Mouse (Mus musculus): ENCODE data around the gene Adck1. TPM values are rescaled to one million over a fixed set of nuclear protein-coding genes. Genes with fewer than 3 reads are reported as not detected.

Gene Adck1
- polyA plus RNA-seq, 1 experiment from 2014 or later, result 31.0 TPM

GRCm38 (mm10) chr12:88432277-88432676 lies 71.9 kb downstream of the Adck1 start:
- ATAC-seq (ENCODE audit: low FRiP score), result no peak
- Histone ChIP-seq H3K9me3 (no peaks in the 10 kb centered on the region), H3K27ac (no peak overlapping the region), H3K27me3 (no peaks in the 10 kb centered on the region), H3K4me2 (no peak overlapping the region), H3K36me3 (peaks cover 13% of the 10 kb centered on the region), H3K4me3 (no peak overlapping the region), H3K9ac (no peak overlapping the region), H3K4me1 (replicated peaks) (peaks cover 21% of the 10 kb centered on the region)
- 75% methylated on average over 4 of the region's 4 CpGs for WGBS

- Histone ChIP-seq H3K4me2 (no peak overlapping the region), H3K4me3 (no peak overlapping the region), H3K36me3 (peaks cover 13% of the 10 kb centered on the region), H3K4me1 (replicated peaks) (peaks cover 16% of the 10 kb centered on the region), H3K9me3 (no peaks in the 10 kb centered on the region), H3K27me3 (no peaks in the 10 kb centered on the region), H3K9ac (no peak overlapping the region), H3K27ac (no peak overlapping the region)
- 98% methylated on average over 7 of the region's 7 CpGs for whole genome bisulfite sequencing
- no peak for ATAC-seq (ENCODE audit: low FRiP score)
Measured at GRCm38 (mm10) chr12:88433171-88433570, 72.8 kb downstream of the Adck1 start.

- Histone ChIP-seq H3K36me3 (no peaks in the 10 kb centered on the region; the same call in 1 of the 2 replicates), H3K4me3 (no peak overlapping the region), H3K27ac (no peak overlapping the region), H3K4me2 (no peak overlapping the region), H3K27me3 (no peaks in the 10 kb centered on the region), H3K4me1 (replicated peaks) (peaks cover 19% of the 10 kb centered on the region), H3K9me3 (no peaks in the 10 kb centered on the region), H3K9ac (no peak overlapping the region)
- 76% methylated on average over 15 of the region's 15 CpGs for WGBS
- ATAC-seq (ENCODE audit: low FRiP score), result no peak
Measured at GRCm38 (mm10) chr12:88436962-88437750, 76.8 kb downstream of the Adck1 start.

GRCm38 (mm10) chr12:88441922-88442809 lies 81.8 kb downstream of the Adck1 start:
- Histone ChIP-seq H3K36me3 (peaks cover 8% of the 10 kb centered on the region; the same call in 1 of the 2 replicates), H3K9me3 (no peaks in the 10 kb centered on the region), H3K27me3 (no peaks in the 10 kb centered on the region), H3K9ac (no peak overlapping the region), H3K4me1 (replicated peaks) (peaks cover 20% of the 10 kb centered on the region), H3K27ac (peak overlapping the region; percentile 46; the same call in 1 of the 2 replicates), H3K4me3 (no peak overlapping the region), H3K4me2 (no peak overlapping the region)
- ATAC-seq (ENCODE audit: low FRiP score), result no peak
- WGBS, result 64% methylated on average over 14 of the region's 14 CpGs

- ATAC-seq (ENCODE audit: low FRiP score), result no peak
- no peaks in the 10 kb centered on the region for H3K9me3 ChIP-seq
- no peak overlapping the region for H3K4me3 ChIP-seq
- peaks cover 15% of the 10 kb centered on the region for H3K4me1 ChIP-seq (replicated peaks)
- H3K27me3 ChIP-seq, result no peaks in the 10 kb centered on the region
- no peak overlapping the region for H3K27ac ChIP-seq
- H3K36me3 ChIP-seq, result peaks cover 24% of the 10 kb centered on the region
- no peak overlapping the region for H3K9ac ChIP-seq
- 88% methylated on average over 5 of the region's 5 CpGs for WGBS
- H3K4me2 ChIP-seq, result no peak overlapping the region
Measured at GRCm38 (mm10) chr12:88444040-88444439, 83.7 kb downstream of the Adck1 start.

GRCm38 (mm10) chr12:88445471-88445870 lies 85.1 kb downstream of the Adck1 start:
- no peaks in the 10 kb centered on the region for H3K27me3 ChIP-seq
- peaks cover 15% of the 10 kb centered on the region for H3K4me1 ChIP-seq (replicated peaks)
- ATAC-seq (ENCODE audit: low FRiP score), result no peak
- no peak overlapping the region for H3K4me2 ChIP-seq
- H3K9ac ChIP-seq, result no peak overlapping the region
- no peak overlapping the region for H3K4me3 ChIP-seq
- no peaks in the 10 kb centered on the region for H3K9me3 ChIP-seq
- WGBS, result 90% methylated on average over 3 of the region's 3 CpGs
- no peak overlapping the region for H3K27ac ChIP-seq
- H3K36me3 ChIP-seq, result peaks cover 33% of the 10 kb centered on the region

- Histone ChIP-seq H3K9ac (no peak overlapping the region), H3K4me1 (replicated peaks) (peaks cover 12% of the 10 kb centered on the region), H3K27me3 (no peaks in the 10 kb centered on the region), H3K4me2 (no peak overlapping the region), H3K36me3 (peaks cover 33% of the 10 kb centered on the region), H3K9me3 (no peaks in the 10 kb centered on the region), H3K4me3 (no peak overlapping the region), H3K27ac (no peak overlapping the region)
- 63% methylated on average over 4 of the region's 4 CpGs for WGBS
- no peak for ATAC-seq (ENCODE audit: low FRiP score)
Measured at GRCm38 (mm10) chr12:88450658-88451563, 90.6 kb downstream of the Adck1 start.

GRCm38 (mm10) chr12:88454701-88455410 lies 94.5 kb downstream of the Adck1 start:
- Histone ChIP-seq H3K27me3 (no peaks in the 10 kb centered on the region), H3K9me3 (no peaks in the 10 kb centered on the region), H3K4me2 (no peak overlapping the region), H3K27ac (no peak overlapping the region; the same call in 1 of the 2 replicates), H3K4me3 (no peak overlapping the region), H3K4me1 (replicated peaks) (peaks cover 12% of the 10 kb centered on the region), H3K36me3 (peaks cover 22% of the 10 kb centered on the region), H3K9ac (no peak overlapping the region)
- peak; percentile 49; the same call in 1 of the 2 replicates for ATAC-seq (ENCODE audit: low FRiP score)
- WGBS, result 79% methylated on average over 12 of the region's 12 CpGs

GRCm38 (mm10) chr12:88457021-88457420 lies 96.7 kb downstream of the Adck1 start:
- Histone ChIP-seq H3K4me3 (no peak overlapping the region), H3K9ac (no peak overlapping the region), H3K27me3 (no peaks in the 10 kb centered on the region), H3K27ac (no peak overlapping the region), H3K4me1 (replicated peaks) (peaks cover 12% of the 10 kb centered on the region), H3K9me3 (no peaks in the 10 kb centered on the region), H3K36me3 (peaks cover 33% of the 10 kb centered on the region), H3K4me2 (no peak overlapping the region)
- 90% methylated on average over 1 of the region's 1 CpGs for WGBS
- ATAC-seq (ENCODE audit: low FRiP score), result no peak

GRCm38 (mm10) chr12:88458936-88459335 lies 98.6 kb downstream of the Adck1 start:
- Histone ChIP-seq H3K4me2 (no peak overlapping the region), H3K4me1 (replicated peaks) (peaks cover 10% of the 10 kb centered on the region), H3K9ac (no peak overlapping the region), H3K27ac (no peak overlapping the region), H3K9me3 (no peaks in the 10 kb centered on the region), H3K27me3 (no peaks in the 10 kb centered on the region), H3K36me3 (peaks cover 33% of the 10 kb centered on the region), H3K4me3 (no peak overlapping the region)
- no peak for ATAC-seq (ENCODE audit: low FRiP score)
- WGBS, result 93% methylated on average over 12 of the region's 12 CpGs

- Histone ChIP-seq H3K27ac (no peak overlapping the region), H3K9me3 (no peaks in the 10 kb centered on the region), H3K27me3 (no peaks in the 10 kb centered on the region), H3K36me3 (peaks cover 33% of the 10 kb centered on the region), H3K4me3 (no peak overlapping the region), H3K4me1 (replicated peaks) (peaks cover 9% of the 10 kb centered on the region), H3K9ac (no peak overlapping the region), H3K4me2 (no peak overlapping the region)
- WGBS, result 75% methylated on average over 1 of the region's 1 CpGs
- no peak for ATAC-seq (ENCODE audit: low FRiP score)
Measured at GRCm38 (mm10) chr12:88459461-88459860, 99.1 kb downstream of the Adck1 start.
